Mouse (Mus musculus): Measurements from ENCODE around the gene 1600014C10Rik.

GRCm38 (mm10) chr7:38155829-38156228 is 27.2 kb upstream of the 1600014C10Rik start:
- TF ChIP-seq HCFC1 (IDR thresholded peaks at IDR 0.05; ENCODE audit: borderline replicate concordance, insufficient read depth, low read length) (no peak), ZNF384 (IDR thresholded peaks at IDR 0.05; ENCODE audit: low read depth, low read length) (no peak), MAFK (IDR thresholded peaks at IDR 0.05; ENCODE audit: insufficient read depth, low read depth, low read length) (no peak), CHD2 (IDR thresholded peaks at IDR 0.05; ENCODE audit: low read depth, low read length) (no peak)

All from ES-E14 (cell line).